Mouse (Mus musculus) lung, embryonic 14.5 days (tissue): ENCODE measurements around the gene Faap100. TPM values are rescaled to one million over a fixed set of nuclear protein-coding genes. Genes with fewer than 3 reads are reported as not detected.

Source experiments
- ATAC-seq: fragments of 200-750 bp; cut with Nextera tagmentation; 2 replicates; pipeline ENCODE4 v1.8.0; 2017; ENCODE audit warnings: mild to moderate bottlenecking, moderate TSS enrichment, moderate library complexity; ENCODE audit not compliant: insufficient read depth
- DNase-seq: peaks from one replicate; pipeline ENCODE4 v3.0.0-alpha.2; 2015
- H3K27ac ChIP-seq: fragments of 300-500 bp; sonication (generic); 2 replicates; pipeline ENCODE4 v1.5.1; 2014; ENCODE audit warnings: low read depth, mild to moderate bottlenecking, moderate library complexity
- H3K27me3 ChIP-seq: fragments of 300-500 bp; sonication (generic); 2 replicates; pipeline ENCODE4 v1.6.1; 2014; ENCODE audit warnings: low read length, control low read depth; ENCODE audit not compliant: insufficient read depth
- H3K36me3 ChIP-seq: fragments of 300-500 bp; sonication (generic); 2 replicates; pipeline ENCODE4 v1.6.1; 2014; ENCODE audit warnings: control low read depth; ENCODE audit not compliant: insufficient read depth
- H3K4me1 ChIP-seq: fragments of 300-500 bp; sonication (generic); 2 replicates; pipeline ENCODE4 v1.6.1; 2014; ENCODE audit warnings: antibody characterized with exemption, control low read depth; ENCODE audit not compliant: insufficient read depth
- H3K4me2 ChIP-seq: fragments of 300-500 bp; sonication (generic); 2 replicates; pipeline ENCODE4 v1.6.1; 2014; ENCODE audit warnings: mild to moderate bottlenecking
- H3K4me3 ChIP-seq: fragments of 300-500 bp; sonication (generic); 2 replicates; pipeline ENCODE4 v1.5.1; 2014; ENCODE audit warnings: low read depth, low read length
- H3K9ac ChIP-seq: fragments of 300-500 bp; sonication (generic); 2 replicates; pipeline ENCODE4 v1.6.1; 2014
- H3K9me3 ChIP-seq: fragments of 300-500 bp; sonication (generic); 2 replicates; pipeline ENCODE4 v1.6.1; 2016; ENCODE audit warnings: low read depth, low read length, control low read depth
- CTCF ChIP-seq: IDR thresholded peaks from 2 replicates; pipeline ENCODE4 v1.5.1; 2016; ENCODE audit warnings: antibody characterized with exemption, low read depth
- whole genome bisulfite sequencing: fragments of 180-500 bp; shearing (Covaris S2); extraction: QIAGEN DNeasy Blood & Tissue Kit; methylation state at CpG from one replicate; pipeline ENCODE4 v1.1.7; 2014; 5-methylcytosine and 5-hydroxymethylcytosine counted together
- polyA plus RNA-seq: library from polyadenylated mRNA; unstranded; fragments of >200 nt; fragmentation: Nextera tagmentation; extraction: Ambion mirVana; gene quantifications from 2 replicates; pipeline ENCODE4 v1.2.1, GENCODE M21; 2014

Gene Faap100
- polyA plus RNA-seq, 1 experiment from 2014 or later, result 44.5 TPM

- H3K4me1 ChIP-seq, result no peaks in the 10 kb centered on the region
- no peak for ATAC-seq
These were observed 8.1 kb upstream of the Faap100 start for GRCm38 (mm10) chr11:120386632-120387031.

GRCm38 (mm10) chr11:120382509-120382908 lies 3.9 kb upstream of the Faap100 start:
- H3K9me3 ChIP-seq, result no peaks in the 10 kb centered on the region
- H3K4me2 ChIP-seq, result no peak overlapping the region
- H3K4me3 ChIP-seq, result no peak overlapping the region
- peak overlapping the region; percentile 8; the same call in 1 of the 2 replicates for H3K27ac ChIP-seq
- peaks cover 5% of the 10 kb centered on the region for H3K4me1 ChIP-seq
- ATAC-seq (no peak), DNase-seq (no peak)
- H3K36me3 ChIP-seq, result peaks cover 75% of the 10 kb centered on the region
- no peak overlapping the region; the same call in 1 of the 2 replicates for H3K9ac ChIP-seq
- WGBS, result 90% methylated on average over 9 of the region's 9 CpGs
- TF ChIP-seq CTCF, result no peak
- H3K27me3 ChIP-seq, result no peaks in the 10 kb centered on the region

More at GRCm38 (mm10) chr11:120386632-120387031, 8.1 kb upstream of the Faap100 start:
- no peaks in the 10 kb centered on the region for H3K9me3 ChIP-seq
- H3K9ac ChIP-seq, result no peak overlapping the region
- no peak for TF ChIP-seq CTCF
- 87% methylated on average over 6 of the region's 6 CpGs for WGBS
- H3K4me2 ChIP-seq, result no peak overlapping the region
- DNase-seq, result no peak
- no peak overlapping the region for H3K27ac ChIP-seq
- H3K4me3 ChIP-seq, result no peak overlapping the region
- peaks cover 74% of the 10 kb centered on the region for H3K36me3 ChIP-seq
- H3K27me3 ChIP-seq, result no peaks in the 10 kb centered on the region

GRCm38 (mm10) chr11:120381157-120381556 lies 2.6 kb upstream of the Faap100 start:
- H3K9ac ChIP-seq, result no peak overlapping the region
- H3K27ac ChIP-seq, result no peak overlapping the region
- H3K9me3 ChIP-seq, result no peaks in the 10 kb centered on the region
- ATAC-seq (no peak), DNase-seq (no peak)
- peaks cover 5% of the 10 kb centered on the region for H3K4me1 ChIP-seq
- peaks cover 73% of the 10 kb centered on the region for H3K36me3 ChIP-seq
- no peaks in the 10 kb centered on the region for H3K27me3 ChIP-seq
- no peak overlapping the region for H3K4me2 ChIP-seq
- H3K4me3 ChIP-seq, result no peak overlapping the region
- WGBS, result 89% methylated on average over 4 of the region's 4 CpGs
- TF ChIP-seq CTCF, result no peak

- Histone ChIP-seq H3K4me1 (peaks cover 5% of the 10 kb centered on the region), H3K9ac (no peak overlapping the region), H3K27ac (no peak overlapping the region), H3K36me3 (peaks cover 71% of the 10 kb centered on the region), H3K4me2 (no peak overlapping the region), H3K4me3 (no peak overlapping the region), H3K27me3 (no peaks in the 10 kb centered on the region), H3K9me3 (no peaks in the 10 kb centered on the region)
- DNase-seq, result no peak
- WGBS, result 83% methylated on average over 3 of the region's 3 CpGs
- ATAC-seq, result no peak
- TF ChIP-seq CTCF, result no peak
These were observed 1.7 kb upstream of the Faap100 start for GRCm38 (mm10) chr11:120380271-120380670.

- H3K36me3 ChIP-seq, result peaks cover 71% of the 10 kb centered on the region
- no peaks in the 10 kb centered on the region for H3K9me3 ChIP-seq
- no peak for TF ChIP-seq CTCF
- H3K27ac ChIP-seq, result no peak overlapping the region
- peak overlapping the region; percentile 96 for H3K4me2 ChIP-seq
- DNase-seq, result peak; percentile 40
- H3K4me3 ChIP-seq, result peak overlapping the region; percentile 79
- 3% methylated on average over 38 of the region's 40 CpGs for WGBS
- H3K27me3 ChIP-seq, result no peaks in the 10 kb centered on the region
- H3K4me1 ChIP-seq, result peaks cover 5% of the 10 kb centered on the region
- peak overlapping the region; percentile 69 for H3K9ac ChIP-seq
- peak; percentile 42 for ATAC-seq
These were observed 443 bp downstream of the Faap100 start for GRCm38 (mm10) chr11:120378031-120378610.

- H3K4me1 ChIP-seq, result peaks cover 5% of the 10 kb centered on the region
These were observed 1.2 kb downstream of the Faap100 start for GRCm38 (mm10) chr11:120377337-120377736.

GRCm38 (mm10) chr11:120376302-120377160 lies 2.0 kb downstream of the Faap100 start:
- ATAC-seq, result no peak
- H3K9me3 ChIP-seq, result no peaks in the 10 kb centered on the region
- 82% methylated on average over 17 of the region's 17 CpGs for WGBS
- H3K4me3 ChIP-seq, result no peak overlapping the region
- peak overlapping the region; percentile 96; the same call in 1 of the 2 replicates for H3K4me2 ChIP-seq
- no peaks in the 10 kb centered on the region for H3K27me3 ChIP-seq
- peaks cover 71% of the 10 kb centered on the region for H3K36me3 ChIP-seq
- H3K4me1 ChIP-seq, result peaks cover 5% of the 10 kb centered on the region
- TF ChIP-seq CTCF, result no peak
- H3K27ac ChIP-seq, result no peak overlapping the region
- no peak for DNase-seq
- H3K9ac ChIP-seq, result no peak overlapping the region

More at GRCm38 (mm10) chr11:120377337-120377736, 1.2 kb downstream of the Faap100 start:
- peaks cover 71% of the 10 kb centered on the region for H3K36me3 ChIP-seq
- ATAC-seq (no peak), DNase-seq (no peak)
- H3K4me3 ChIP-seq, result peak overlapping the region; percentile 79
- no peak for TF ChIP-seq CTCF
- no peak overlapping the region for H3K27ac ChIP-seq
- H3K9me3 ChIP-seq, result no peaks in the 10 kb centered on the region
- peak overlapping the region; percentile 96 for H3K4me2 ChIP-seq
- H3K9ac ChIP-seq, result peak overlapping the region; percentile 69; the same call in 1 of the 2 replicates
- H3K27me3 ChIP-seq, result no peaks in the 10 kb centered on the region
- 67% methylated on average over 10 of the region's 10 CpGs for WGBS
